Mouse (Mus musculus): ENCODE data around the gene Kif26b.

Gene Kif26b

DNA sequence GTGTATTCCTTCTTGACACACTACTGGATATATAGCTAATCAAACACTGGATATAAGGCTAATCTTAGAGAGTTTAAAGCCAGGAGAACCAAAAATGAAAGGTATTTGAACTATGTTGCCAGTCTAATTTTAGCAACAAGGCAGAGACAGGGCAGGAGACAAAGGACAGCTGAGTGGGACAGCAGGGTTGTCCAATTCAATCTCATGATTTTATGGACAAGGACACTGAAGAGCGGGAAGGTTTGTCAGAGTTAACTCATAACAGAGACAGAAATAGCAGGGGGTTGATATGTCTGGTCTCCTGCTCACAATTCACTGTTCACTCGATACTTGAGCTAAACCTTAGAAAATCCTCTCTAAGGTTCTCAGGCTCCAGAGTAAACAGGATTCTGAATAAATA, 187.5 kb downstream of the Kif26b start:
- peak; percentile 32 to 39 for DNase-seq (ENCODE audit: low spot score in 2 of 2)

DNA sequence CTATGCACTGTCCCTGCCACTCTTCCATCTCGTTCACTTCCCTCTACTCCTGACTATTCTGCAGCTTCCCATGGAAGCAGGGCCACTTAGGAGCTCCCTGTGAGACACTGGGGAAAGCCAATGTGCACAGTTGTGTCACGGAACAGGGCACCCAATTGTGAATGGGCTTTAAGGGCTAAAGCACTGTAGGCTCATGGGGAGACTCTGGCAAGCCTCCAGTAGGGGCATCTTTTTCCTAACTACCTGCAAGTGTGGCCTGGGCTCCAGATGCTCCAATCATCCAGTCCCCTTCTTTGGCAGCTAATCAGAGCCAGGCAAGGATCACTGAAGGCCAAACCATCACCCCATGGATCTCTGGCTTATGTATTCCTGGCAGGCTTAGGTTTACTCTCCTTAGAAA, 191.9 kb downstream of the Kif26b start:
- no peak for DNase-seq (ENCODE audit: low spot score in 2 of 2)

DNA sequence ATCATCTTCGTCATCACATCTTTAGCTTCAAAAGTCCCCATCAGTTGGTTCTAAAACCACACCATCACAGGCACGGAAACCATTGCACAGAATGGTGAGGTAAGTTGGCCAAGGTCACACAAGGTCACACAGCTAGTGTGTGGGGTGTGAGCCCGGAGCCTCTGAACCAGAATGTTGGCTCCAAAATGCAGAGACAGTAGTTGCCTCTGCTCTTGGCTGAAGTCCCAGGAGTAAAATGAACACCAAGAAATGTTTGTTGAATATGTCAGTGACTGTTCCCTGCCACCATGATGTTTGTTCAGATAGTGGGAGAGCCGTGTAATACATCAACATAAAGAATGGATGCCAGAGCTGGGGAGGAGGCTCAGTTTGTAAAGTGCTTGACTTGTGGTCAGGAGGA, 193.9 kb downstream of the Kif26b start:
- no peak for DNase-seq (ENCODE audit: low spot score in 2 of 2)

DNA sequence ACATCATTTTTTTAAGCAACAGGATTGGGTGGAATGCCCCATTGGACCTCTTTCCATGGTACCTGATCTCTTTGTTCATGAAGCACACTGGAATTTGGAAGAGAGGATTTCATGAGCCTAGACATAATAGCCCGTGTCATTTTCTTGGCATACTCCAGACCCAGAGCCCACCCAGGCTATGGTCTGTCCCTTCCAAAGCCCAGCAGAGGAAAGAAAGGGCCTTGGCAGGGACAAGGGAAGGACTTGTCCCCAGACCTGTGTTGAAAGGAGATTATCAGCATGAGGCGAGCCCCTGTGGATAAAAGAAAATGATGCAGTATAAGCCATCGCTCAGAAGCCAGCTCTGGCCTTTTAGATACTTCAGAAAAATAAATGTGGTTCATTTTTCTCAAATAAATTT, 196.6 kb downstream of the Kif26b start:
- DNase-seq (ENCODE audit: low spot score in 2 of 2), result no peak

DNA sequence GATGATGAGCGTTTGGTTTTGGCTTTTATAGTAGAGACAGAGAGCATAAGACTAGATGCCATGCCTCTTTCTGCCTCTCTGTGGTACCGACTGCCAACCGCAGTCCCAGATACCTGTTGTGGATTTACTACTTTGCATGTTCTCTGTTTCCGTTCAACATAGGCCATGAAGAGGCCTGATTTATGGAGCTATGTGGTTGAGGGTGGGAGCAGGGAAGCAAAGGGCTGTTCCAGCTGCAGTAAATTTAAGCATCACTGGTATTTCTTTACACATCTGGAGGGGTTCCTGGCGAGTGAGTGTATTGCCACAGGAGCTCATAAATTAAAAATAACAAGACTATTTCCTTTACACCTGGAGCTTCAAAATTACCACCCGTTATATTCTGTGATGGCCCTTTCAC, 199.3 kb downstream of the Kif26b start:
- no peak for DNase-seq (ENCODE audit: low spot score in 2 of 2)

DNA sequence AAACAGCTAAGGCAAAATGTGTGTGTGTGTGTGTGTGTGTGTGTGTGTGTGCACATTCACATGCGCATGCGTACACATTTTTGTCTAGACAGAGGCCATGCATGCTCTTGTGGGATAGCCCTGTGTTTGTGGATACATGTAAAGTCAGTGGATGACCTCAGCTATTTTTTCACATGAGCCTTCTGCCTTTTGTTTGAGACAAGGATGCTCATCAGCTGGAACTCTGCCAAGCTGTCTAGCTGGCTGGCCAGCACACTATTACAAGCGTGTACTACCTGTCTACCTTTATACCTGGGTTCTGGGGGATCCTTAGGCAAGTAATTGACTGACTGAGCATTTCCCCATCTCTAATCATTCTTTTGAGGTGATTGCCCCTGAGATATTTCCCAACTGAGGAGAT, 201.3 kb downstream of the Kif26b start:
- DNase-seq (ENCODE audit: low spot score in 2 of 2), result no peak

DNA sequence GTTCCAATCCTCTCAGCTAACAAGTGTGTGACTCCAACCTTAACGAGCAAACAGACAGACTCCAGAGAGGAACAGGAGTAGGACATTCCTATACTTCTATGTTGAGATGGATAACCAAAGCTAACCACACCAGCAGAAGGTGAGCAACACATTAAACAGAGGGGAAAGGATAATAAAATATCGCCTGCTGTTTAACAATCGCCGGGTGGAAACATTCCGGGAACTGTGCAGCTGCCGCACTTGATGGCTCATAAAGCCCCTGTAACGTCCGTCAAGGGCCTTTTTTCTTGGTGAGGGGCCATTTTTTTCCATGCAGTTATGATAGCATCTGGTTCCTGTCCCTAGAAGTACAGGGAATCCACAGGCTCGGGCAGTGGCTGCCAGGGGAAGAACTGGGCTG, 204.1 kb downstream of the Kif26b start:
- no peak for DNase-seq (ENCODE audit: low spot score in 2 of 2)

DNA sequence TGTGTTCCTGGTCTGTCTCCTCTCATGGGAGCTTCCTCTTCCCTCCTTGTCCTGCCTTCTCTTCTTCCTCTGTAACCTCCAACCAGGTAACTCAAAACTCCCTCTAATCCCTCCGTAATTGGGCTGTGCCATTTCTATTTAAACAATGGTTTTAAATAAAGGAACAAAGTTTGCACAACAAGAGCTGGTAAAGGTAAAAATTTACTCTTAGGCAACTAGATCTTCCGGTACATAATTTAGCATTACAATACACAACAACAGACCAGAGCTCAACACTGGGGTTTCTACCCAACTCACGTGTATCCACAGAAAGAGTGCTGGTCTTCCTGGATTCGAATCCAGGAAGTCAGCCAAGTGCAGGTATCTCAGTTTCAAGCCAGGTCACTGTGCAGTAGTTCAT, 205.7 kb downstream of the Kif26b start:
- DNase-seq (ENCODE audit: low spot score in 2 of 2), result no peak

DNA sequence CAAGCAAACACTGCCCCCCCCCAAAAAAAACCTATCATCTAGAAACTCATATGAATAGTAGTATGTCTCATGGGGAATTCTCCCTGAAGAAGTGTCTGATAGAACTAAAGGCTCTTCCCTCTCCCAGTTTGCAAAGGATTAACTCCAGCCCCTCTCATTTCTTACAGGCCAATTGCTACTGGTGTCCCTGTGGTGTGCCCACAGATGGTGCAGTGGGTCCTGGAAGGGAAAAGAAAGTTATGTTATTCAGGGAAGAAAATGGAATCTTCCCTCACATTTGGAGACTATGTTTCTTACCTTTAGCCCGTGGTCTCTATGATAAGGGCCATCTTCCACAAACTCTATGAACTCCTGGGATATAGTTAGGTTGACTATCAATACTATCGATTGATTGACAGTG, 208.0 kb downstream of the Kif26b start:
- DNase-seq (ENCODE audit: low spot score in 2 of 2), result no peak

DNA sequence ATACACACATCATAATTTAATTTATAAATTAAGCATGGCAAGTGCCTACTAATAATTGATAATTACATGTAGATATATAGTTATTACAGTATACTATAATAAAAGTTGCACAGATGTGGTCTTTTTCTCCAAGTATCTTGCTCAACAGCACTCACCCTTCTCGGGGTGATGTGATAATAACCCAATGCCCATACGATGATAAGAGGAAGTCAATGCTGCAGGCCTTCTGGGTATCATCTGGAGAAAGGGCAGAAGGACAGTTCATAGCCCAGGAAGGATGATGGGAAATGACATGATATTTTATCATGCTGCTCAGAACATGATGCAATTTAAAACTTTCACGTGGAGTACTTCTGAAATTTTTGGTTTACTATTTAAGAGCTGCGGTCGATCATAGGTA, 214.9 kb downstream of the Kif26b start:
- DNase-seq (ENCODE audit: low spot score in 2 of 2), result no peak

DNA sequence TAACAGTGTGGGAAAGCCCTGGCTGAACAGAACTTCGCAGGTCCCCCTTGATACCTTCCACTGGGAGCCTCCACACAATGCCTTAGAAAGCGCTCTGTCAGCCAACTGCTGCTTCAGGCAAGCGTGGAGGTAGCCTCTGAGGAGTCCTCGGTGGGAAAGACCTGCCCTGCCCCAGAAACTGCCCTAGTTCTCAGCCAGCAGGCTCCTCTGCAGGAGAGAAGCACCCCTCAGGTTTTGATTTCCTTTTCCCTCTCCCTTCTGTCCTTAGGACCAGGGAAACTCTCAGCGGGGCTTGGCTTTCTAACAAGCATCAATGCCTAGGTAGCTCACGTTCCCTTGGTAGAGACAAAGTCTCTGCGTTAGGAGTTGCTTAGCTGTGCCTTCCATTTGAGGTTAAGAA, 215.6 kb downstream of the Kif26b start:
- no peak for DNase-seq (ENCODE audit: low spot score in 2 of 2)

DNA sequence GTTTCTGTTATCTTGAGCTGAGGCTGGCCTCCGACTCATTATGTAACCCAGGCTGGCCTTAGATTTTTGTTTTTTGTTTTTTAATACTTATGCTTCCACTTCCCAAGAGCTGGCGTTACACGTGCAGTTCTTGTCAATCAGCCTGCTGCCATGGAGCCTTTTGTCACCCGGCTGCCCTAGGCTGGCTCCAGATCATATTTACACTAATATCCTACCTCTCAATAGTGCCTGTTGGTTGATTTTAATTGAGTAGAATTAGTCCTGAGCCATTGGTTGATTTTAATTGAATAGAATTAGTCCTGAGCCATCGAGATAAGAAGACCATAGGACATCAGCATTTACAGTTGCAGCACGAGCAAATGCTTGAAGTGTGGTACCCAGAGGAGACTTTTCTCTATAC, 216.0 kb downstream of the Kif26b start:
- no peak for DNase-seq (ENCODE audit: low spot score in 2 of 2)

DNA sequence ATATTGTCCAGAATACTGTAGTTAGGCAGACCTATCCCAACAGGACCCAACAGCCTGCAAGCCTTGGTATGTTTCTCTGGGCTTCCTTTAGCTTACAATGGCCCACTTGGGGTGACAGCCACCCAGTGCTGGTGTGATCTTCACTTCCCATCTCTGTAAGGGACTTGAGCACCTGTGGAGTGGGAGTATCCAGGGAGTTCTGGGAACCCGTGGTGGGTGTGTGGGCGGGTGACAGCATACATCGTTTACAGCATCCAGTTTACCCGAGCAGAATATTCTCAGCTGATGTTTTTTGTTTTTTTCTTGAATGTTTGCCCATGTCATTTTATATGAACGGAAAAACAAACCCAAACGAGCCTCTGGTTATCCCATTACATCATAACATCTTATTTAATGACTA, 216.5 kb downstream of the Kif26b start:
- no peak for DNase-seq (ENCODE audit: low spot score in 2 of 2)

DNA sequence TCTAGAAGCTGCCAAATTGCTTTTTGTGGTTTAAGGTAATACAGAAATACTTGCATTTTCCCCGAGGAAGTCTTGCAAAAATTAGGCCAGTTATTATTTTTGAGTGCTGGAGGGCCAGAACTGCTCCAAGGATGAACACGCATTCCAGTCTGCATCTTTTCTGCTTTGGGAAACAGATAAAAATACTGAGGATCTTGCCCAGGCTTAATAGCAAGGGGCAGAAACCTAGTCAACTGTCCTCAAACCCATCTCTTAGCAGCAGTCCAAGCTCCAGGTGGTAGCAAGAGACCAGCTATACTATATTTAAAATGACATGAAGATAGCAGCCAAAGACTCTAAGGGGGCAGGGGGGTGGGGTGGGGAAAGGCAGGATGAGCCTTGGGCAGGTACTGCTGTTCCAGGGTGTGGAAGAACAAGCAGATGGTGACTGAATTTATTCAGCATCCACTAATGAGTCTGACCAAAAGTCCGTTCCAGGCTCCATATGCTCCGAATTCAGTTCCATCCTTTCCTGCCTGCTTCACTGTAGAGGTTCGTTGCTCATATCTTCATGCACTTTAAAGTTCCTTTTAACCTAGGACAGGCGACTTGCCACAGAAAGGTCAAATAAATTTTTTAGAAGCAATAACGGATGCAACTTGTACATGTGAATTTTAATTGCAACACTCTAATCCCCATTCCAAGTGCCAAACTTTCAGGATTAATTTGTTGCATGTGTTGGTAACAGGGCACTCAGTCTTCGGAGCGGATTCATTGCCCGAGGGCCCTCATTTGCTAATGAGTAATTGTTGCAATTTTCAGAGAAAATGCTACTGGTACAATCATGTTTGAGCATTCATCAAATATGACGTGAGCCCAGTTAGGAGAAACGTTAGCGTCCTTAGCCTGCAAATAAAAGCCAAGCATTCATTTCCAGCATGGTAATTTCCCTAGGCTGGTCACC, 218.6 kb downstream of the Kif26b start:
- DNase-seq (ENCODE audit: low spot score in 2 of 2), result no peak

DNA sequence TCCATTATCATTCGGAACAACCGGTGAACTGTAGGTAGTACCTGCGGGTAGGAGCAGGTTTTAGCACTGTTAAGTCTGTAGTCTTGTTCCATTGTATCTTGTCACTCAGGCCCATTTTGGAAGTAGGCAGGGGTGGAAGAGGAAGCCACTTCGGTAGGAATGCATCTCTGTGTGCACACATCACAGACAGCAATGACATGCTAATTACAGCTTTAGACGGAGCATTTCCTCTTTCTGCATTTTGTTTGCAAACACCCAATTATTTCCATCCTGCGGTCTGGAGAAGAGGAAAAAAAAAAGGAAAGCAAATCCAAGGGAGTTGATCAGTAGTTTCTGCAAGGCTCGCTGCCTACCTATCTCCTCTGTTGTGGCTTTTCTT, 219.3 kb downstream of the Kif26b start:
- no peak for DNase-seq (ENCODE audit: low spot score in 2 of 2)

DNA sequence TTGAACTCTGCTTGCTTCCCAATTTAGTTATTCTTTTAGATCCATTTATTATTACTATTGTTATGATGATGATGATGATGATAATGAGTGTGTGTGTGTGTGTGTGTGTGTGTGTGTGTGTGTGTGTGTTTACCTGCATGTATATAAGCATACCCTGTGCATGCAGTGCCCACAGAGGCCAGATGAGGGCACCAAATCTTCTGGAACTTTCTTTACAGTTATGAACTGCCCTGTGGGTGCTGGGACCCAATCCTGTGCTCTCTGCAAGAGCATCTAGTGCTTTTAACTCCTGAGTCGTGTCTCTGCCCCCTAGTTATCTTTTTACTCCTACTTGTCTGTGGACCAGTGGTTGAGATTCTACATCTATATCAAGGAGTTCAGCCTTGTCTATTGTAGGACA, 219.7 kb downstream of the Kif26b start:
- DNase-seq (ENCODE audit: low spot score in 2 of 2), result no peak

DNA sequence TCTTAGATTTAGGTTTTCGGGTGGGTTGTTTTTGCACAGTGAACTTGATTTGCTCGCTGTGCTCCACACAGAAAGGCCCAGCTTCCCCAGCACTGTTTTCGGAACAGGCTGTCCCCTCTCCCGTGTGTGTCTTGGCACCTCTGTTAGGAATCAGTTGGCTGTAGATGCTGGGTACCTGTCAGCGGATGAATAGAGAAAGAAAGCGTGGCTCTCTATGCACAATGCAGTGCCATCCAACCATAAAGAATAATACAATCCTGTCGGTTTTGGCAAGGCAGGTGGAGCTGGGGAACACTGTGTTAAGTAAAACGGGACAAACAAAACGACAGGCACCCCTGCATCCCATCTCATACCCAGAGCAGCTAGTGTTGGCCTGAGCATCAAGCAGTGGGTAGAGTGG, 220.9 kb downstream of the Kif26b start:
- peak; percentile 2 to 4 for DNase-seq (ENCODE audit: low spot score in 2 of 2)

DNA sequence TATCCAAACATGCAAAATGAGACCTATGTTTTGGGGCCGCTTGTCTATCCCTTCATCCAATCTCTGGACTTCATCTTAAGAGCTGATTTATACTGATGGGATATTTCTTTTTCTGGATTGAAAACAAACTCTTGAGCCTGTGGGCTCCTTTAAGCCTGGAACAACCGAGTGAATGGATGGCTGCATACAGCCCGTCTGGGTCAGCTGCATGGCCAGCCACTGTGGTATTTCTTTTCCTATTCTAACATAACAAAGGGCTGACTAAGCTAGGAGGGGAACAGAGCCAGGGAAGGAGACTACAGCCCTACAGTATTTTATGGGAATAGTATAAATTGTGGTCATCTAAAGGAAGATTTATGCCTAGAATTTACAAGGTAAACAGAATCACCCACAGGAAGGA, 229.5 kb downstream of the Kif26b start:
- DNase-seq (ENCODE audit: low spot score in 2 of 2), result no peak

DNA sequence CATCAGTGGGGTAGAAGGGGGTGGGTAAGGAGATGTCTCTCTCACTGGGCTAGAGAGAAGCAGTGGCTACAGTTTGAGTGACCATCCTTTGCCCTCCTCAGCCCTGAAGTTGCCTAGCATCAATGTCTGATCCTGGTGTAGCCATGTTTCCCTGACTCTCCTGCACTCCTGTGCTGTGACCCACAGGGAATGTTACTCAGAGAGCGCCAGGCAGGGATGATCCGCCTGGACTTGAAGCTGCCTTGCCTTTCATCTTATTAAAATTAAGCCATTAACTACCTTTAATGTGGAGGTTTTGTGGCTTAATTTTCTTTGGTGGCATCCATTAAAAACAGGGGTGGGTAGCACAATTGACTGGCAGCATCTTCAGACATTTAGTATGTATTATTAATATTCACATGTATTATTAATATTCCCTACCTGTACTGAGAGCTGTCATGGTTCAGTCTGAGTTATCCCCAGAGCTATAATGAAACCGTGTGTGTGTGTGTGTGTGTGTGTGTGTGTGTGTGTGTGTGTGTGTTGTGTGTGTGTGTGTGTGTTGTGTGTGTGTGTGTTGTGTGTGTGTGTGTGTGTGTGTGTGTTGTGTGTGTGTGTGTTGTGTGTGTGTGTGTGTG, 233.3 kb downstream of the Kif26b start:
- DNase-seq (ENCODE audit: low spot score in 2 of 2), result no peak

DNA sequence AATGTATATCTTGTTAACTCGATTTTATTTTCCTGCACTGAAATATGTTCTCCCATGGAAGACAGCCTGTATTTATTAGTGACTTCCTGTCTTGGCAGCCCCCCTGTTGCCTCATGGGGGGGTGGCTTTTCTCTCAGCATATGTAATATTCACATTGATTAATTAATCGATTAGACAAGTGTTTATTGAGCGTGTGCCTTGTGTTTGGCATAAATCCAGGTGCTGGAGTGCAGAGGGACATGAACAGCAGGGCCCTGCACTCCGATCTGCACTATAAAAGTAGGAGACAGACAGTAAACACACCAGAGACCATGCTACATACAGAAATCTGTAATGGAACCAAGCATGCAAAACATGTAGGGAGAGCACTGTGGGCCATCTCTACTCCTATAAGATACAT, 236.0 kb downstream of the Kif26b start:
- no peak for DNase-seq (ENCODE audit: low spot score in 2 of 2)

DNA sequence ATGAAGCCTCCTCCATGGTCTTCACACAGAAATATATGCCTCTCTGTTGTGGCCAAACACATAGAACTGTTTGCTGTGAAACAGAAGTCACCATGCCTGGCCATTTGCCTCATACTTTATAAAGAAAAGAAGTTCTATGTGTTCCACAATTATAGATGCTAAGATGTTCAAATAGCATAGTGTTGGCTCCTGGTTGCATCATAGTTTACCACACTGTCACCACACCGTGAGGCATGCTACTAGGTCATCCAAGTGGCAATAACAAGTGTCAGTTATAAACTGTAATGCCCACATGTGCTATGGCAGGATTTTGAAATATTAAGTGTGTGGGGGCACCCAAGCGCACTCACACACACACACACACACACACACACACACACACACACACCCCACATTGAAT, 236.7 kb downstream of the Kif26b start:
- DNase-seq (ENCODE audit: low spot score in 2 of 2), result no peak

DNA sequence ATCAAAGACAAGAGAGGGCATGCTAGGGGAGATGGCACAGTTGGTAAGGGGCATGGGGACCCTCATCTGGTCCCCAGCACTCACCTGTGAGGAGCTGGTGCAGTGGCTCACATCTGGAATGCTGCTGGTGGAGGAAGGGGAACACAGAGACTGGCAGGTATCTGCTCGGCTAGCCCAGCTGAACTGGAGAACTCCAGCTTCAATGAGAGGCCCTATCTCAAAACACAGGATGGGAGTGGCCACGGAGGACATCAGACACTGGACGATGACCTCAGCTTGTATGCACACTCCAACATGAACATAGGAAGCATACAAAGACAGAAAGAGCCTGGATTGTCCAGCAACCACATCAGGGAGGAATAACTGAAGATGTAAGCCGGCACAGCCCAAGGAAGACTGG, 240.1 kb downstream of the Kif26b start:
- no peak for DNase-seq (ENCODE audit: low spot score in 2 of 2)

DNA sequence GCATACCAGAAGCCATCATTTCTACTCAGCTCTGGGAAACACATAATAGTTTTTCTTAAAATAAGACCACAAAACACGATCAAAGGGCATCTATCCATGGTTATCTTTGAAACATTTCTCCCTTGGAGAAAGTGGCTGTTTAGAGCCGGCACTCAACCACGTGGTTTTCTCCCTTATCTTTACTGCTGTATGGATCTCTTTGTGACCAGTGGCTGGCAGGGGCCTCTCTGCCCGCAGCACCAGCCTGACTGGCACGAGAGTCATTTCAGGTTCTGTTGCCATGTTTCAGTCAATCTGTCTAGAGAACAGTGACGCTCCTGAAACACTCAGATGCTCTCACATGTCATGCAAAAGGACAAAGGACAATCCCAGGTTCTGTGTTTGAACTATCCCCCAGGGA, 241.1 kb downstream of the Kif26b start:
- DNase-seq (ENCODE audit: low spot score in 2 of 2), result no peak
